9 mouse cellular contexts compared by ENCODE assay signal in genomic region chr16:56175867-56176581, GRCm38 (mm10). TPM values are rescaled to one million over a fixed set of nuclear protein-coding genes. Genes with fewer than 3 reads are reported as not detected.
A peak's percentile ranks its signal among the peaks of the same experiment; 100 is the strongest.
DNase-seq lines count a peak whose midpoint lies in the region; ATAC-seq lines count a peak whose summit lies in the region.
"Had no signal": no experiment of that assay in that cellular context is flagged by ENCODE, and none has a peak within 500 bp of the region (broad histone marks: within the 10 kb centered on the region; RNA-seq: fewer than 3 reads in every experiment).

No protein-coding gene starts in this region.

- no peaks in the 10 kb centered on the region for H3K4me1 ChIP-seq in limb, embryonic 11.5 days (ENCODE audit: control insufficient read depth, insufficient read depth, low read length)
- H3K4me1 ChIP-seq in limb, embryonic 10.5 days = no peaks in the 10 kb centered on the region
- no peaks in the 10 kb centered on the region for H3K4me1 ChIP-seq in hindbrain, embryonic 16.5 days (ENCODE audit: control insufficient read depth, insufficient read depth, low read depth, low read length)
- H3K4me1 ChIP-seq in neural tube, embryonic 15.5 days = no peaks in the 10 kb centered on the region
- H3K4me1 ChIP-seq: midbrain, embryonic 12.5 days had no signal

- DNase-seq in embryo, embryonic 10 days (ENCODE audit: low spot score) = peak; percentile 55
- no peak for DNase-seq in embryo, embryonic 9.5 days (ENCODE audit: extremely low spot score)
- DNase-seq in limb, embryonic 11.5 days (ENCODE audit: low spot score) = peak; percentile 35
- no peak for DNase-seq in limb, embryonic 10.5 days (ENCODE audit: low spot score)
- peak; percentile 40 for DNase-seq in WW6 (ENCODE audit: low read depth, low spot score)

- H3K9ac ChIP-seq in limb, embryonic 11.5 days (ENCODE audit: low read length) = no peak overlapping the region
- no peak overlapping the region for H3K9ac ChIP-seq in hindbrain, embryonic 16.5 days (ENCODE audit: low read depth, low read length)
- H3K9ac ChIP-seq in neural tube, embryonic 15.5 days (replicated peaks) = no peak overlapping the region
- H3K9ac ChIP-seq: midbrain, embryonic 12.5 days had no signal

- no peak overlapping the region for H3K4me3 ChIP-seq in limb, embryonic 11.5 days (ENCODE audit: low read depth, low read length)
- no peak overlapping the region for H3K4me3 ChIP-seq in limb, embryonic 10.5 days
- H3K4me3 ChIP-seq in hindbrain, embryonic 16.5 days (ENCODE audit: low read length) = no peak overlapping the region
- no peak overlapping the region for H3K4me3 ChIP-seq in neural tube, embryonic 15.5 days (replicated peaks)
- H3K4me3 ChIP-seq: midbrain, embryonic 12.5 days had no signal

- no peaks in the 10 kb centered on the region for H3K36me3 ChIP-seq in limb, embryonic 11.5 days (ENCODE audit: control insufficient read depth, insufficient read depth, low read length)
- peaks cover 23% of the 10 kb centered on the region for H3K36me3 ChIP-seq in limb, embryonic 10.5 days
- H3K36me3 ChIP-seq in hindbrain, embryonic 16.5 days (ENCODE audit: control insufficient read depth, insufficient read depth, low read length) = peaks cover 10% of the 10 kb centered on the region
- peaks cover 24% of the 10 kb centered on the region for H3K36me3 ChIP-seq in neural tube, embryonic 15.5 days

- no peak overlapping the region for H3K27ac ChIP-seq in limb, embryonic 11.5 days (replicated peaks; ENCODE audit: low read depth, low read length)
- no peak overlapping the region for H3K27ac ChIP-seq in limb, embryonic 10.5 days
- H3K27ac ChIP-seq in hindbrain, embryonic 16.5 days (ENCODE audit: low read depth, low read length) = no peak overlapping the region
- no peak overlapping the region for H3K27ac ChIP-seq in neural tube, embryonic 15.5 days (replicated peaks)
- H3K27ac ChIP-seq: midbrain, embryonic 12.5 days had no signal

- no peak overlapping the region for H3K4me2 ChIP-seq in limb, embryonic 11.5 days (ENCODE audit: low read depth, severe bottlenecking)
- no peak overlapping the region for H3K4me2 ChIP-seq in hindbrain, embryonic 16.5 days (ENCODE audit: low read length)
- H3K4me2 ChIP-seq in neural tube, embryonic 15.5 days = no peak overlapping the region
- H3K4me2 ChIP-seq: midbrain, embryonic 12.5 days had no signal

- 66% methylated on average over 8 of the region's 8 CpGs for WGBS in limb, embryonic 11.5 days
- 63% methylated on average over 8 of the region's 8 CpGs for WGBS in limb, embryonic 10.5 days
- 60% methylated on average over 8 of the region's 8 CpGs for WGBS in hindbrain, embryonic 16.5 days
- 67% methylated on average over 8 of the region's 8 CpGs for WGBS in neural tube, embryonic 15.5 days

- no peak for ATAC-seq in limb, embryonic 11.5 days (ENCODE audit: insufficient number of reproducible peaks, low FRiP score, low TSS enrichment, low read depth)
- ATAC-seq in hindbrain, embryonic 16.5 days = peak; percentile 42; the same call in 1 of the 2 replicates
- ATAC-seq in activated CD4-positive, CD25-positive, alpha-beta regulatory T cell, adult 4 months = no peak
- ATAC-seq in neural tube, embryonic 15.5 days (ENCODE audit: low FRiP score) = no peak

- H3K9me3 ChIP-seq in limb, embryonic 11.5 days (ENCODE audit: control insufficient read depth, low read length) = no peaks in the 10 kb centered on the region
- no peaks in the 10 kb centered on the region for H3K9me3 ChIP-seq in limb, embryonic 10.5 days (replicated peaks)
- no peaks in the 10 kb centered on the region for H3K9me3 ChIP-seq in hindbrain, embryonic 16.5 days (ENCODE audit: control insufficient read depth, low read length)
- no peaks in the 10 kb centered on the region for H3K9me3 ChIP-seq in neural tube, embryonic 15.5 days (replicated peaks)
- H3K9me3 ChIP-seq: midbrain, embryonic 12.5 days had no signal

- no peaks in the 10 kb centered on the region for H3K27me3 ChIP-seq in limb, embryonic 11.5 days (ENCODE audit: control insufficient read depth, insufficient read depth, low read length)
- no peaks in the 10 kb centered on the region for H3K27me3 ChIP-seq in limb, embryonic 10.5 days (ENCODE audit: low read depth, poor library complexity, severe bottlenecking)
- H3K27me3 ChIP-seq in hindbrain, embryonic 16.5 days (replicated peaks; ENCODE audit: control insufficient read depth, insufficient read depth, low read length) = no peaks in the 10 kb centered on the region
- no peaks in the 10 kb centered on the region for H3K27me3 ChIP-seq in neural tube, embryonic 15.5 days (replicated peaks)
- H3K27me3 ChIP-seq: midbrain, embryonic 12.5 days had no signal

RNA-seq across cellular contexts. Expression of gene Impg2, which starts 28.1 kb away (rescaled TPM):
- 0.17 TPM in 1 of 2 replicates, not detected in the other for polyA plus RNA-seq in limb, embryonic 11.5 days (2014; fragmentation: Nextera tagmentation; extraction: Ambion mirVana)
- polyA plus RNA-seq in limb, embryonic 10.5 days (2016; fragmentation: Nextera tagmentation; extraction: Ambion mirVana) = 0.03 and 0.05 TPM in 2 replicates
- 0.11 and 0.14 TPM in 2 replicates for polyA plus RNA-seq in hindbrain, embryonic 16.5 days (2015; fragmentation: Nextera tagmentation; extraction: Ambion mirVana)
- polyA plus RNA-seq in activated CD4-positive, CD25-positive, alpha-beta regulatory T cell, adult 4 months (2017; shearing (Covaris generic)) = under 1 TPM; 0.23 to 0.38 TPM
- polyA plus RNA-seq in neural tube, embryonic 15.5 days (2015; fragmentation: Nextera tagmentation; extraction: Ambion mirVana) = 0.17 and 0.19 TPM in 2 replicates

Comparison
In these comparisons a context has a peak if more than half of its experiments do, and no peak if none do; other contexts are left out.
1. DNase-seq: peak in embryo, embryonic 10 days (single experiment), limb, embryonic 11.5 days (single experiment) and WW6 (single experiment); none in embryo, embryonic 9.5 days (single experiment) and limb, embryonic 10.5 days (single experiment).